Mouse (Mus musculus) kidney, embryonic 16.5 days (tissue): ENCODE results near the gene Ntpcr. TPM values are rescaled to one million over a fixed set of nuclear protein-coding genes. Genes with fewer than 3 reads are reported as not detected.
A peak's percentile ranks its signal among the peaks of the same experiment; 100 is the strongest.

Experiments
- ATAC-seq: fragments of 200-750 bp; cut with Nextera tagmentation; 2 replicates; pipeline ENCODE4 v1.8.0; 2017; ENCODE audit warnings: moderate TSS enrichment; ENCODE audit not compliant: low FRiP score, low TSS enrichment
- H3K27ac ChIP-seq: fragments of 300-500 bp; sonication (generic); 2 replicates; pipeline ENCODE4 v1.5.1; 2014; ENCODE audit warnings: low read length
- H3K27me3 ChIP-seq: fragments of 300-500 bp; sonication (generic); 2 replicates; pipeline ENCODE4 v1.6.1; 2014; ENCODE audit warnings: low read length, control low read depth, mixed read lengths; ENCODE audit not compliant: insufficient read depth
- H3K36me3 ChIP-seq: fragments of 300-500 bp; sonication (generic); 2 replicates; pipeline ENCODE4 v1.6.1; 2014; ENCODE audit warnings: low read length, control low read depth, mixed read lengths; ENCODE audit not compliant: insufficient read depth
- H3K4me1 ChIP-seq: fragments of 300-500 bp; sonication (generic); 2 replicates; pipeline ENCODE4 v1.6.1; 2014; ENCODE audit warnings: low read length, control low read depth, mixed read lengths; ENCODE audit not compliant: insufficient read depth
- H3K4me2 ChIP-seq: fragments of 300-500 bp; sonication (generic); replicated peaks from 2 replicates; pipeline ENCODE4 v1.6.1; 2014; ENCODE audit warnings: low read depth, low read length
- H3K4me3 ChIP-seq: fragments of 300-500 bp; sonication (generic); 2 replicates; pipeline ENCODE4 v1.5.1; 2014; ENCODE audit warnings: mild to moderate bottlenecking, low read length
- H3K9ac ChIP-seq: fragments of 300-500 bp; sonication (generic); replicated peaks from 2 replicates; pipeline ENCODE4 v1.6.1; 2014; ENCODE audit warnings: low read length
- H3K9me3 ChIP-seq: fragments of 300-500 bp; sonication (generic); 2 replicates; pipeline ENCODE4 v1.6.1; 2016; ENCODE audit warnings: low read length, control low read depth
- WGBS: fragments of 180-500 bp; shearing (Covaris S2); extraction: QIAGEN DNeasy Blood & Tissue Kit; methylation state at CpG from one replicate; pipeline ENCODE4 v1.1.7; 2014; 5-methylcytosine and 5-hydroxymethylcytosine counted together
- polyA plus RNA-seq: library from polyadenylated mRNA; unstranded; fragments of >200 nt; fragmentation: Nextera tagmentation; extraction: Ambion mirVana; gene quantifications from 2 replicates; pipeline ENCODE4 v1.2.1, GENCODE M21; 2015

Gene Ntpcr
- 30.3 and 30.8 TPM in 2 replicates for polyA plus RNA-seq

DNA sequence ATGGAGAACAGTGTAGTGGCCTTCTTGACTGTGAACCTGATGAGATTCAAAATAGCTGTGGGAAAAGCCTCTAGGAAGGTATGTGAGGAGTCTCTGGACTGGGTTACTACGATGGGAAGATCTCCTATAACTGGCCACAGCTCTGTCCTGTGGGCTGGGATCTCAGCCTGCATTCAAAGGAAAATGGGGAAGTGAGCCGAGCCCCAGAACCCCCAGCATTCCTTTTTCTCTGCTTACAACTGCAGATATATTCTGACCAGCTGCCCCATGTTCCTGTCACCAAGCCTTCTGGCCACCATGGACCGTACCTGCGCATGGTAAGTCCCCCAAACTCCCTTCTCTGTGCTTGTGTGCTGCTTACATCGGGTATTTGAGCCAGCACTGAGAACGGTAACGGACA lies at the start of gene Ntpcr:
Ntpcr (plus strand) TSS at position 218 of the 400 bp plus-strand sequence.
- Histone ChIP-seq H3K4me3 (no peak within 1 kb of the TSS), H3K9me3 (no peaks in the 10 kb centered on the region), H3K27ac (no peak within 1 kb of the TSS), H3K36me3 (no peaks in the 10 kb centered on the region), H3K9ac (no peak within 1 kb of the TSS), H3K4me2 (no peak within 1 kb of the TSS), H3K27me3 (no peaks in the 10 kb centered on the region), H3K4me1 (peaks cover 18% of the 10 kb centered on the region)
- 79% methylated on average over 7 of the region's 7 CpGs for WGBS
- no peak for ATAC-seq

DNA sequence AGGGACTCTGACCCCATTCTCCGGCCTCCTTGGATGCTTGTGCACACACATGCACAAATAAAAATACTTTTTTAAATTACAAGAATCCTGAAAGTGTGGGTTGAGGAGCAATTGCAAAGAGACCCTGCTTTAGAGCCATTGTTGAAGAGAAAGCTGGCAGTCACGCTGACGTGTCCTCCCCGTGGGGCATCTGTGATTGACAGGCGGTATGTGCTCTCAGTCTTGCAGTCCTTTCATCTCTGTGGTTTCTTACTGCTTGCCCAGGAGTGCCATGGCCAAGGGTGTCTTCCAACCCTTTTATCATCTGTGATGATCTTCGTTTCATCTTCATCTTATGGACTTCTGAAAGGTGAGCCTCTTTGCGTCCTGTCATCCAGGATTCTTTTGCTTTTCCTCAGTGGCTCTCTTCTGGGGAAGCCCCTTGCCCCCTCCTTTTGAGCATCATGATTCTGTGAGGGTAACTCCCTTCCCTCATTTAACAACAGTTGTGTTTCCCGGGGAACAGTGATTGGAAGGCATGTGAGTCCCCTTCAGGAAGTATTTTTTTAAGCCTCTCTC lies 48.8 kb upstream of the Ntpcr start:
- H3K4me2 ChIP-seq, result no peak overlapping the region
- H3K27ac ChIP-seq, result no peak overlapping the region
- no peak for ATAC-seq
- no peaks in the 10 kb centered on the region for H3K9me3 ChIP-seq
- no peaks in the 10 kb centered on the region for H3K36me3 ChIP-seq
- no peaks in the 10 kb centered on the region for H3K27me3 ChIP-seq
- no peak overlapping the region for H3K9ac ChIP-seq
- no peaks in the 10 kb centered on the region for H3K4me1 ChIP-seq
- no peak overlapping the region for H3K4me3 ChIP-seq
- 51% methylated on average over 8 of the region's 8 CpGs for WGBS

DNA sequence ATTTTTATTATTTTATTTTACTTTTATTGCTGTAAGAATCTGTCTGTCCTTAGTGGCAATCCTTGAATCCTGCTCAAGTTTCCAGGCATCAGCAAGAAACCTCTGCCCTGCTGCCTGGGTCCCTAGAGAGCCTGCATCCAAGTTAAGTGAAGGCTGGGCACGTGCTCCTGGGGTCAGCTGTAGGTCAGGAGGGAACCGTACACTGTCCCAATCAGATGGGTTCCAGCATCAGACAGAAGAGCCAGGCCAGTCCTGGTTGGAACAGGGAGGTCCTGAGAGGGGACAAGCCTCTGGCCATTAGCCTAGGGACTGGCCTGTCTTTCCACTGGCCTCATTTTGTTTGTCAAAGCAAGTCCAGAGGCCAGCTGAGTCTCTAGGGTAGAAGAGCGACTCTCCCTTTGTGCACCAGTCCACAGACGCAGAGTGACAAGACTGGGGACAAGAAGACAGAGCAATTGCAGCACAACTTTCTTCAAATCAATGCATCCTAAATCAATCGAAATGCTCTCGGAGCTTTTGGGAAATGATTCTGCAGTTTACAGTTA lies 44.5 kb upstream of the Ntpcr start:
- Histone ChIP-seq H3K9me3 (no peaks in the 10 kb centered on the region), H3K9ac (no peak overlapping the region), H3K27me3 (no peaks in the 10 kb centered on the region), H3K4me2 (no peak overlapping the region), H3K4me1 (peaks cover 13% of the 10 kb centered on the region), H3K27ac (no peak overlapping the region), H3K36me3 (no peaks in the 10 kb centered on the region), H3K4me3 (no peak overlapping the region)
- ATAC-seq, result no peak
- WGBS, result 54% methylated on average over 6 of the region's 6 CpGs

DNA sequence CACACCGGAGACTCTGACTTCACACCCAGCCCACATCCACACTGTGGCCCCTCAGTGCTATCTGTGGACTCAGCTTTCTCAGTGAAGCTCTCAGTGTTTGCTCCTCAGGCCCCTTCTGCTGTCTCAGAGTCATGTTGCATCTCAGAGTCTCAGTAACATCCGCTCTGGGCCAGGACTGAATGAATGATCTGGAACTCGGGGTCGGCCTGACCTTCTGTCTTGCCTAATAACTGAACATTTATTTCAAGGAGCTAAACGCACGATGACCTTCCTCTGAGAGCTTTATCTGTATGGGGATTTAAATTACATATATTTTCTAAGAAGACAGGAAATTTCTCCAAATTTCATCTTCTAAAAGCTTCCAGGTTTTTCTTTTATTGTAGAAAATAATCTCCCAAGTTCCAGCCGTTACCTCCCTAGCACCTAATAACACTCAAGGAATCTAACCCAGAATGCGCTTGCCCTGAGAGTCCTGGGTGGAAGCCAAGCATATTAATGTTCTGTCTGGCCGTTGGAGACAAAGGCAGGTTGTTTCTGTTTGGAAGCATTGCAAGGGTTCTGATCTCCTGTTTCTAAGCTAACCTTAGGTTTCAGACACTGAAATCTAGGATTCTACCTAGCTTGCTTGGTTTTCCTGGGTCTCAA lies 43.4 kb upstream of the Ntpcr start:
- Histone ChIP-seq H3K9ac (no peak overlapping the region), H3K27me3 (no peaks in the 10 kb centered on the region), H3K9me3 (no peaks in the 10 kb centered on the region), H3K27ac (no peak overlapping the region), H3K36me3 (no peaks in the 10 kb centered on the region), H3K4me1 (peaks cover 22% of the 10 kb centered on the region), H3K4me3 (no peak overlapping the region), H3K4me2 (no peak overlapping the region)
- WGBS, result 52% methylated on average over 9 of the region's 9 CpGs
- no peak for ATAC-seq

DNA sequence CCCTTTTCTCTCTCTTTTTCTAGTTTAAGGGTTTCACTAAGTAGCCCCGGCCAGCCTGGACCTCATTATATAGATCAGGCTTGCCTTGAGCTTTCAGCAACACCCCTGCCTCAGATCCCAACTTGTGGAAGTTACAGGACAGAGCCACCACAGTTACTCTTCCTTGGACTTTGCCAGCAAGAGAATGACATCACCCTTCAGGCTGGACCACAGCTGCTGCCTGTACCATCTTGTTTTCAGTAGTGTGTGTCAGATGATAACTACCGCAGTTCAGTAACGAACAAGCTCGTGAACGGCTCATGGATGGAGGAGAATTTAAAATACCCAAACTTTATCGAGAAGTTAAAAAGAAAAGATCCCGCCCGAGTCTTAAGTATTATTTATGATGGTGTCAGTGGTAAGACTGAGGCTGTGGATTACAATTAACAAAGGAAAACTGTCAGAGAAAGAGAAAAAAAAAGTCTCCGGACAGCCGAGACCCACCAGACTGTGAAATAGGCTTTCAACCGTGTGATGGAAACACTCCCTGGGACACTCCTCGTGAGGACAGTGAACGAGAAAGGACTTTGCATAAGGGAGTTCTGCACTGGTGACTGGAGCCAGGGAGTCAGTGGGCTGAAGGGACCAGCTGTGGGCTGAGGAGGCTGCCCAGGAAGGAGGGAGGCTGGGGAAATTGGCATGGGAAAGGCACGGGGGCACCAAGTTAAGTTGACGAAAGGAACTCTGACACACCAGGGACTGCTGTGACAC lies 39.4 kb upstream of the Ntpcr start:
- Histone ChIP-seq H3K4me2 (0 out of 2 replicates have a peak overlapping the region, but pooled peaks have one; percentile 8), H3K27me3 (no peaks in the 10 kb centered on the region), H3K27ac (peak overlapping the region; percentile 64), H3K9ac (peak overlapping the region; percentile 37; the same call in 1 of the 2 replicates), H3K4me3 (no peak overlapping the region), H3K9me3 (no peaks in the 10 kb centered on the region), H3K4me1 (peaks cover 29% of the 10 kb centered on the region), H3K36me3 (no peaks in the 10 kb centered on the region)
- 35% methylated on average over 15 of the region's 15 CpGs for WGBS
- peak; percentile 89 for ATAC-seq

DNA sequence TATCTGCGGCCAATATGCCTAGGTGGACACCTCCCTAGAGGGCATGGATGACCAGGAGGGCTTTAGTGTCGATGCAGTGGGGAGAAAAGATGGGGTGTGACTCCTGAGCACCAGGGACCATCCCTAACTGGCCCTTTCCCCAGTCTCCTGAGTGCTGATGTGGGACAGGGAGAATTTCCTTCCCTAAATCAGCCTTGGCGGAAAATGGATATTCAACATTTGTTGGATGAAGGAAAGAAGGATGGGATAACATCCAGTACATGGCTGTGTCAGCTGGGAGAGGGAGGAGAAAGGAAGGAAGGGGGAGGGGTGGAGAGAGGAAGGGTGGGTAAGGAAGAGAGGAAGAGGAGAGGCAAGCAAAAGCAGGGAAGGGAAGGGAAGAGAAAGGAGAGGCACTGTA lies 38.8 kb upstream of the Ntpcr start:
- no peak overlapping the region; the same call in 1 of the 2 replicates for H3K27ac ChIP-seq
- 60% methylated on average over 3 of the region's 3 CpGs for WGBS
- no peak overlapping the region for H3K9ac ChIP-seq
- peak; percentile 16; the same call in 1 of the 2 replicates for ATAC-seq
- peaks cover 29% of the 10 kb centered on the region for H3K4me1 ChIP-seq
- H3K27me3 ChIP-seq, result no peaks in the 10 kb centered on the region
- H3K4me3 ChIP-seq, result no peak overlapping the region
- H3K4me2 ChIP-seq, result no peak overlapping the region
- no peaks in the 10 kb centered on the region for H3K9me3 ChIP-seq
- H3K36me3 ChIP-seq, result no peaks in the 10 kb centered on the region

DNA sequence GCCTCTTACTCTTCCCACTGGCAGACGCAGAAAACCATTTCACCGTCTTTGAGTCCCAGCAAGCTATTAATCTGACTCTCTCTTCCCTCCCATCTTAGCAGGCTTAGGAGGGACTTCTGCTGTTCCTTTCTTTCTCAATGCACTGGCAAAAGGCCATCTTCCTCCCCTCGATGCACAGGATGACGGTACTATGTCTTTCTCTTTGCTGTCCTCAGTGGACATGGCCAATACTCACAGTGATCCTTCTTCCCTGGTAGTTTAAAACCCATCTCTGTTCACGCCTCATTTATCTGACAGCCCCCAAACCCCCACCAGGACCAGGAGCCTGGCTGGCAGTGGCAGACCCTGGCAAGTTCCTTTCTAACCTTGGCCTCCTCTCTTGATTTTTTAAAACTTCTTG lies 37.3 kb upstream of the Ntpcr start:
- ATAC-seq, result no peak
- H3K27me3 ChIP-seq, result no peaks in the 10 kb centered on the region
- no peak overlapping the region for H3K27ac ChIP-seq
- 40% methylated on average over 5 of the region's 5 CpGs for WGBS
- H3K9me3 ChIP-seq, result no peaks in the 10 kb centered on the region
- H3K4me2 ChIP-seq, result no peak overlapping the region
- H3K4me1 ChIP-seq, result peaks cover 25% of the 10 kb centered on the region
- H3K9ac ChIP-seq, result no peak overlapping the region
- no peak overlapping the region for H3K4me3 ChIP-seq
- H3K36me3 ChIP-seq, result no peaks in the 10 kb centered on the region

DNA sequence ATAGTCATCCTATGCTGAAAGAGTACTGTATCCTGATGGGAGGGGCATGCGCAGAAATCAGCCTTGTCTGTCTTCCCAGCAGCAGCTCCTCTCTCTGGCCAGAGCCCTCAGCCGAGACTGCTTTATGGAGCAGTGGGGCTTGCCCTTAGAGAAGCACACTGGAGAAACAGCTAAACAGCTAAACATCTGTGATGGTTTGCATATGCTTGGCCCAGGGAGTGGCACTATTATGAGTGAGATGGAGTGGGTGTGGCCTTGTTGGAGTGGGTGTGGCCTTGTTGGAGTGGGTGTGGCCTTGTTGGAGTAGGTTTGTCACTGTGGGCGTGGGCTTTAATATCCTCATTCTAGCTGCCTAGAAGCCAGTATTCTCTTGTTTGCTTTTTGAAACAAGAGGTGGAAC lies 36.6 kb upstream of the Ntpcr start:
- Histone ChIP-seq H3K27me3 (no peaks in the 10 kb centered on the region), H3K4me2 (no peak overlapping the region), H3K9me3 (0 out of 2 replicates have a peak, but pooled peaks cover under 1% of the 10 kb centered on the region), H3K4me3 (no peak overlapping the region), H3K27ac (no peak overlapping the region), H3K9ac (no peak overlapping the region), H3K36me3 (no peaks in the 10 kb centered on the region), H3K4me1 (peaks cover 25% of the 10 kb centered on the region)
- WGBS, result 66% methylated on average over 3 of the region's 3 CpGs
- no peak for ATAC-seq

DNA sequence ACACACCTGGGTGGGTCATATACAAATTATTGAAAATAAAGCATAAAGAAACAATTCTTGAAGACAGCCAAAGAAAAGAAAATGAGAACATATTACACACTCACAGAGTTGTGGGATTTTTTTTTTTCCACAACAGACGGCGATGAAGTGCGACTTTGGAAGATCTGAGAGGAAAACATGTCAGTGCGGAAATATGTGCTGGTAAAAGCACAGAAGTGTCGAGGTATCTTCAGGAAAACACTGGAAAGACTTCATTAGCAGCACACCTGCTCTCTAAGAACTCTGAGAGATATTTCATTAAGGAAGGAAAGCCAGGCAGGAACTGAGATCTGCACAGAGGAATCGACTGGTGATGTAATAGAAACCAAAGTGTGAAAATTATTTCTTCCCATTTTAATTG lies 33.8 kb upstream of the Ntpcr start:
- H3K4me2 ChIP-seq, result no peak overlapping the region
- no peak for ATAC-seq
- no peak overlapping the region for H3K27ac ChIP-seq
- H3K9ac ChIP-seq, result no peak overlapping the region
- H3K4me1 ChIP-seq, result peaks cover 11% of the 10 kb centered on the region
- H3K9me3 ChIP-seq, result peaks cover 9% of the 10 kb centered on the region; the same call in 1 of the 2 replicates
- no peak overlapping the region for H3K4me3 ChIP-seq
- H3K27me3 ChIP-seq, result no peaks in the 10 kb centered on the region
- H3K36me3 ChIP-seq, result no peaks in the 10 kb centered on the region
- WGBS, result 80% methylated on average over 6 of the region's 6 CpGs
